Mouse (Mus musculus): ENCODE data around the gene Mst1. TPM values are rescaled to one million over a fixed set of nuclear protein-coding genes. Genes with fewer than 3 reads are reported as not detected.
A peak's percentile ranks its signal among the peaks of the same experiment; 100 is the strongest.

Gene Mst1
- polyA plus RNA-seq, 1 experiment from 2014 or later: 0.78 TPM

DNA sequence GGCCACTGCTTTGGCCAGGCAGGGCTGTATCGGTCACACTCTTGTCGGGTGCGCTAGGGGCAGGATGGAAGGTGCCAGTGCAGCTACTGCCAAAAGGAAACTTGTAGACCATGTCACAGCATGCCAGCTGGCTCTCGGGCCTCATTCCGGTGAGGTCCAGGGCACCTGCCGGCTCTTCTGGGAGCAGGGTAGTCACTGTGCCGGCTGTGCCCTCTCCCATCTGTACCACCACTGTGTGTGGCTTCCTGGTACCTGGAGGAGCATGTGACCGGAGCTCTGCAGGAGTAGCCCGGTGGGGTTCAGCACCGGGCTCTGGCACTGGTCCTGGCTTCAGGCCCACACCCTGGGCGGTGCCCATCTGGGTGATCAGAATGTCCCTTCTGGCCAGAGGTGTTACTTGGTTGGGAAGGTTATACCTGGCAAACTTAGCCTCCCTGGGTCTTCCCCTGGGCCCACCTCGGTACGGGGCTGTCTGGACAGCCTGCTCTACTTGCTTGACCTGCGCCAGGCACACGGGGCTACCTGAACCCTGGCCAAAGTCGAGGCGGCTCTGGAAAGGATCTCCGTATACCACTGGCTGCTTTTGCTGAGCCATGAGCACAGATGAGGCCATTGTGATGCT is 32.6 kb downstream of the Mst1 start:
- Histone ChIP-seq H3K27ac (replicated peaks) (no peak overlapping the region), H3K4me1 (peaks cover 26% of the 10 kb centered on the region), H3K9me3 (replicated peaks) (no peaks in the 10 kb centered on the region), H3K36me3 (peaks cover 57% of the 10 kb centered on the region), H3K4me3 (no peak overlapping the region), H3K27me3 (ENCODE audit: low read depth, poor library complexity, severe bottlenecking) (peaks cover 74% of the 10 kb centered on the region)
- no peak for DNase-seq (ENCODE audit: low spot score)
- WGBS: 94% methylated on average over 18 of the region's 18 CpGs

DNA sequence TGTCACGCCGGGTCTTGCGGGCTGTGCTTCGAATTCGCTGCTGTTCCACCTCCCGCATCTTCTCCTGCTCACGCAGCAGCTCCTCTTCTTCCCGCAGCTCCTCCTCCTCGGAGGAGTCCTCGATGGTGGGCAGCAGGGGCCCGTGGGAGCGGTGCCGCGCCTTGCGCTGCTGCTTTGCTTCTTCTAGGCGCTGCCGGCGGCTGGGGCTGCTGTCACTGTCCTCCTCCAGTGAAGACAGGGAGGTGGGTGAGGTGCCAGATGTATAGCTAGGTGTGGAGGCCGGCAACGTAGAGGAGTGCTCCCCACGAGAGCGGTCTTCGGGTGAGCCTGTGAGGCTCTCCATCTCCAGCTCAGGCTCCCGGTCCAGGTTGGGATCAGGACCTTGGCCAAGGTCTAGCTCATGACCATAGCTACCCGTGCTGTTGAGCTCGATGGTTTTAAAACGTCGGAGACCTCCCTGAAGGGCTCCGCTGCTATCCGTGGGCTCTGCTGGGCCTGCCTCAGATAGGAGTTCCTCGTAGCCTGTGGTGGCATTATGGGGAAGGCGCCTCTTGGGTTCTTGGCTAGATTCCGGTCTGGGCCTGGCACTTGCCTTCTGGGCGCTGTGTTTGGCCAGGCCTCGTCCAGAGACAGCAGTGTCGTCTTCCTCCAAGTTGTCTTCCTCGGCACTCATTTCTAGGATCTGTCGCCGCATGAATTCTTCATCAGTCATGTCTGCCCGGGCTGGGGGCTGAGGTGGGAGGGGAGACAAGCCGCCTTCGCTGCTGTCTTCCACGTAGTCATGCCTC is 35.2 kb downstream of the Mst1 start:
- Histone ChIP-seq H3K27ac (replicated peaks) (no peak overlapping the region), H3K36me3 (peaks cover 55% of the 10 kb centered on the region), H3K9me3 (replicated peaks) (no peaks in the 10 kb centered on the region), H3K4me1 (peaks cover 29% of the 10 kb centered on the region), H3K4me3 (no peak overlapping the region), H3K27me3 (ENCODE audit: low read depth, poor library complexity, severe bottlenecking) (peaks cover 61% of the 10 kb centered on the region)
- WGBS: 73% methylated on average over 43 of the region's 43 CpGs
- no peak for DNase-seq (ENCODE audit: low spot score)

DNA sequence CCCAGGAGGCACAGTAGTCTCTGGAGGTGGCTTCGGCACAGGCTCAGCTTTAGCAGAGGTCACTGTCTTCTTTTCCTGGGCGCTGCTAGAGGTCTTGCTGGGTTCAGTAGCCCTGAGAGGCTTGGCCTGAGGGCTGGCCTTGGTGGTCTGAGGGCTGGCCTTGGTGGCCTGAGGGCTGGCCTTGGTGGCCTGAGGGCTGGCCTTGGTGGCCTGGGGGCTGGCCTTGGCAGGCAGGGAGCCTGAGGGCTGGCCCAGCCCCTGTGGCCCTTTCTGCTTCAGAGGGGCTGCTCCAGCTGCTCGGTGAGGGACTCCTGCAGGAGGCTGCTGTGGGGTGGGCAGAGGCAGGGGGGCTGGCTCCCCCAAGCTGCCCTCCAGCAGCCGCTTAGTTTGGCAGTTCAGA is 36.9 kb downstream of the Mst1 start:
- H3K27ac ChIP-seq (replicated peaks): peak overlapping the region; percentile 43; the same call in 1 of the 2 replicates
- no peak for DNase-seq (ENCODE audit: low spot score)
- WGBS: 55% methylated on average over 4 of the region's 4 CpGs
- no peak overlapping the region for H3K4me3 ChIP-seq
- H3K4me1 ChIP-seq: peaks cover 15% of the 10 kb centered on the region
- H3K36me3 ChIP-seq: peaks cover 49% of the 10 kb centered on the region
- peaks cover 44% of the 10 kb centered on the region for H3K27me3 ChIP-seq (ENCODE audit: low read depth, poor library complexity, severe bottlenecking)
- H3K9me3 ChIP-seq (replicated peaks): no peaks in the 10 kb centered on the region

DNA sequence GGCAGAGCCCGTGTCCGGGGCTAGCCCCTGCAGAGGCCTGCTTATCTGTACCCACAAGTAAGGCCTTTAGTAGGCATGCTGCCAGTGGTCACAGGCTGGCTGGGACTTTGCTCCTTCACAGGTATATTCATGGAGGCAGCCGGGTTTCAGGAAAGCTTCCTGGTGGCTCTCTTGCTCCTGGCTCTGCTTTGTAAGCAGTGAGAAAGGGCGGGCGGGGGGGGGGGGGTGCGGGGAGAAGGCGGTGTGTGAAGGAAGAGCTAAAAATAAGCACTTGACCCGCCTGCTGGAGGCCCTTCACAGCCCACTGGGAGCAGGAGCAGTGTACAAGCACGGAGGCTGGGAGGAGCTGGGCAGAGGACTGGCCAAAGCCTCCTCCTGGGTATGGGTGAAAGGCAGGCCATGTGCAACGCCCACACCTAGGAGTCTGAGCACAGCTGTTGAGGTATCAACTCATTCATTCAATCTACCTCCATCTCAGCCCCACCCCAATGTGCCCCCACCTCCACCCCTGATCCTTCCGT is 39.7 kb downstream of the Mst1 start:
- no peak for DNase-seq (ENCODE audit: low spot score)
- Histone ChIP-seq H3K36me3 (peaks cover 24% of the 10 kb centered on the region), H3K4me1 (peaks cover 15% of the 10 kb centered on the region), H3K9me3 (replicated peaks) (no peaks in the 10 kb centered on the region), H3K27ac (replicated peaks) (no peak overlapping the region), H3K27me3 (ENCODE audit: low read depth, poor library complexity, severe bottlenecking) (peaks cover 16% of the 10 kb centered on the region), H3K4me3 (no peak overlapping the region)
- WGBS: 64% methylated on average over 11 of the region's 11 CpGs

DNA sequence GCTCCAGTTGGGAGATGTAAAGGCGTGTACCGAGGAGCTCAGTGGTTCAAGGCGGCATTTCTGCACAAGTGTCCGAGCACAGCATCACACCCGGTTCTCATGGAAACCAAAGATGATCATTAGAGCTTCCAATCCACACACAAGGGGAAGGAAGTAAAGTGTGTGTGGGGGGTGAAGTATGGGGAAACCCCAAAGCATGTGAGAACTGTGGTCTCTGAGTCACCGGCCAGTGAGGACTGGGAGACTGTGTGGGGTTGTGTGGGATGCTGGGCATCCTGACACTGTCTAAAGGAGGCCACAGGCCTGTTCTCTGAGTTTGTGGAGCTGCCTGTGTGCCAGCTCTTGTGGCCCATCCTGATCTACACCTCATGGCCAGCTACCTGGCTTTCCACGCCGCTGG is 40.4 kb downstream of the Mst1 start:
- no peak for DNase-seq (ENCODE audit: low spot score)
- Histone ChIP-seq H3K36me3 (peaks cover 22% of the 10 kb centered on the region), H3K9me3 (replicated peaks) (no peaks in the 10 kb centered on the region), H3K4me1 (peaks cover 15% of the 10 kb centered on the region), H3K27ac (replicated peaks) (0 out of 2 replicates have a peak overlapping the region, but pooled peaks have one; percentile 17), H3K27me3 (ENCODE audit: low read depth, poor library complexity, severe bottlenecking) (peaks cover 9% of the 10 kb centered on the region), H3K4me3 (no peak overlapping the region)
- 93% methylated on average over 8 of the region's 8 CpGs for WGBS

DNA sequence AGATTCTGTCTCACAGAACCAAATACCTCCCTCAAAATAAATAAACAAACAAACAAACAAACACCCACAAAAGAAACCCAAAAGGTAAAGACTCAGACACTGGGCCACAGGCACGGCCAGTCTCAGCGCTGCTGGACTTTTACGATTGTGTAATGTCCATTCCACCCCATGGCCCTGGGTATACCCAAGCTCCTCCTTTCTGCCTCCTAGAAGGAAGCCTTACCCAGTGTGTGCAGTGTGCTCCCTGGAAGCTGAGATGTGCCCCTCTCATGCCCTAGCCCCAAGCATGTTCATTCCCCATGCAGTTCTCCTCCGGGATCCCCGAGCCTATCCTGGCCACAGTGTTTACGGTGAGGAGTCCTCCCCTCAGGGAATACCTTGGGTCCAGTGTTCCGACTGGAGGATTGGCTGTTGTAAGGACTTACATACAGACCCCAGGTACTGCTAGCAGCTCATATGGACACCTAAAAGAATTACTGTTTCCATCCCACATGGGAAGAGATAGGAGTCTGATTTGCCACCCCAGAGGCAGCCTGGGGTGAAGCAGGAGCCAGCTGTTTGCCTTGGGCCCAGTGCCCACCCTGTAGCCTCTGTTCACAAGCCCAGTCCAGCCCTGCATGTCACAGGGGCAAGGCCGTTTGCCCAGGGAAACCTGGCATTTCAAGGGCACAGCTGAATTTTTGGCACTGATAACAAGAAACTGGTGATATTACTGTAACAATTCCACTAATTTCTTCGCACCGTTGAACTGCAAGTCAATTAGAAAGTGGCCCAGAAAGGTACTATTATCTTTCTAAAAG is 41.1 kb downstream of the Mst1 start:
- Histone ChIP-seq H3K36me3 (peaks cover 20% of the 10 kb centered on the region), H3K9me3 (replicated peaks) (no peaks in the 10 kb centered on the region), H3K27ac (replicated peaks) (no peak overlapping the region), H3K27me3 (ENCODE audit: low read depth, poor library complexity, severe bottlenecking) (peaks cover 2% of the 10 kb centered on the region; the same call in 1 of the 2 replicates), H3K4me3 (no peak overlapping the region), H3K4me1 (peaks cover 15% of the 10 kb centered on the region)
- no peak for DNase-seq (ENCODE audit: low spot score)
- 92% methylated on average over 10 of the region's 10 CpGs for WGBS

DNA sequence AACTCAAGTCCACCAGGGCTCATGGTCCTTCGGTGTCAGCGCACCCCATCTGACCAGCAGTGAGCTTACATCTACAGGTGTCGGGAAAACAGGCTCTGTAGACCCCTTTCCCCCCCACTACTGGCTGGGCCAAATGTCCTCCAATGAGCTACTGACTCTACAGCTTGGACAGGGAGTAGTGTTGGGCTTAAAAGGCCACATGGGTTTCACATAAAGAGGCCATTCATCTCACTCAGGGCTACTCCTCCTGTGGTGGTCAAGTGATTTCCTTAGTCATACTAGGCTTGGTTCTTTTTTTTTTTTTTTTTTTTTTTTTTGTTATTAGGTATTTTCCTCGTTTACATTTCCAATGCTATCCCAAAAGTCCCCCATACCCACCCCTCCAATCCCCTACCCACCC is 43.7 kb downstream of the Mst1 start:
- no peaks in the 10 kb centered on the region for H3K9me3 ChIP-seq (replicated peaks)
- H3K36me3 ChIP-seq: peaks cover 10% of the 10 kb centered on the region; the same call in 1 of the 2 replicates
- H3K27ac ChIP-seq (replicated peaks): no peak overlapping the region
- WGBS: 79% methylated on average over 4 of the region's 4 CpGs
- H3K4me3 ChIP-seq: no peak overlapping the region
- no peaks in the 10 kb centered on the region for H3K27me3 ChIP-seq (ENCODE audit: low read depth, poor library complexity, severe bottlenecking)
- no peak for DNase-seq (ENCODE audit: low spot score)
- peaks cover 9% of the 10 kb centered on the region; the same call in 1 of the 2 replicates for H3K4me1 ChIP-seq

DNA sequence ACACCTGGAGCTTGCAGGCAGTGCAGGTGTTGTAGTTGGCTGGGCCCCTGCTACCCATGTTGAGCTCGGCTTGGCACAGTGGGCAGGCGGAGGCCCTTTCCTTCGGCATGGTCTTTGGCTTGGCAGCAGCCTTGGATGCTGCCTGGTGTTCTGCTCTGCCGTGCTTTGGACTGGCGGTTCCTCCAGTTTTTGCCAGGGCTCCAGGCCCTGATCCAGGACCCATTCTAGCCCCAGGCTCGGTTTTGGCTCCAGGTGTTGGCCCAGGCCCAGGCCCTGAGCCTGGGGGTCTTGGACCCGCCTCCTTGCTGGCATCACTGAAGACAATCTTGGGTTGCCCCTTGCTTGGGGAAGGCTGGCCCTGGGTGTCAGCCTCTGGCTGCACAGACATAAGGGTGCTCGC is 45.5 kb downstream of the Mst1 start:
- H3K4me3 ChIP-seq: no peak overlapping the region
- 89% methylated on average over 8 of the region's 8 CpGs for WGBS
- no peaks in the 10 kb centered on the region for H3K27me3 ChIP-seq (ENCODE audit: low read depth, poor library complexity, severe bottlenecking)
- no peaks in the 10 kb centered on the region for H3K9me3 ChIP-seq (replicated peaks)
- H3K36me3 ChIP-seq: peaks cover 10% of the 10 kb centered on the region; the same call in 1 of the 2 replicates
- no peak for DNase-seq (ENCODE audit: low spot score)
- no peak overlapping the region for H3K27ac ChIP-seq (replicated peaks)
- H3K4me1 ChIP-seq: no peaks in the 10 kb centered on the region

DNA sequence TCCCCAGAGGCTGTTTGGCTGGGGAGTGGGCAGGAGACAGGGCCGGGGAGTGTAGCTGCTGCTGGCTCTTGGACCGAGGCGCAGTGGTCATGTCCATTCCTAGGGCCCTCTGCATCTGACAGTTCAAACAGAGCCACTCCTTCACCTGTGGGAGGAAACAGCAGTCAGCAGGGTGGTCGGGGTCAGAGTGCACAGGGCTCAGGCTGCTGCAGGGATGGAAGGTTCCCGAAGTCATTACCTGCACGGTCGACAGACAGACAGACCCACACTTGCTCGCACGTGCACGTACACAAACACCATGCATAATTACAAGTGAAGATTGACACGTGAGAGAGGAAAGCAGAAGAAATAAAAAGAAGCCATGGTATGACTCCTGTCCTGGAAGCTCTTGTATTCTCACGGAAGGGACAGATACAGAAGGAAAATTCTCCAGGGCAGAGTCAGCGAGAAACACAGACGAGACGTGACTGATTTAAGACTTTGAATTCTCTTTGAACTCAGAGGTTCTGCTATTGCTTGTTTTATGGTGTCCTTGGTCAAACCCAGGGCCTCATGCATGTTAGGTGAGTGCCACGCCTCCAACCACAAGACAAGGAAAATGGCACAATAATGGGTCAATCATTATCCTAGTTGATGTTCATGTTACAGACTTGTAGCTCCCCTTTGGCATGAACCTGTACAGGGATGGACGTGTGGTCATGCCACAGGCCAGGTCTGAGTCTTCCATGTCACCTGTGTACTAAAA is 46.4 kb downstream of the Mst1 start:
- Histone ChIP-seq H3K4me3 (no peak overlapping the region), H3K36me3 (peaks cover 10% of the 10 kb centered on the region; the same call in 1 of the 2 replicates), H3K27me3 (ENCODE audit: low read depth, poor library complexity, severe bottlenecking) (no peaks in the 10 kb centered on the region), H3K9me3 (replicated peaks) (no peaks in the 10 kb centered on the region), H3K4me1 (no peaks in the 10 kb centered on the region), H3K27ac (replicated peaks) (peak overlapping the region; percentile 33; the same call in 1 of the 2 replicates)
- DNase-seq (ENCODE audit: low spot score): no peak
- 87% methylated on average over 17 of the region's 17 CpGs for WGBS

DNA sequence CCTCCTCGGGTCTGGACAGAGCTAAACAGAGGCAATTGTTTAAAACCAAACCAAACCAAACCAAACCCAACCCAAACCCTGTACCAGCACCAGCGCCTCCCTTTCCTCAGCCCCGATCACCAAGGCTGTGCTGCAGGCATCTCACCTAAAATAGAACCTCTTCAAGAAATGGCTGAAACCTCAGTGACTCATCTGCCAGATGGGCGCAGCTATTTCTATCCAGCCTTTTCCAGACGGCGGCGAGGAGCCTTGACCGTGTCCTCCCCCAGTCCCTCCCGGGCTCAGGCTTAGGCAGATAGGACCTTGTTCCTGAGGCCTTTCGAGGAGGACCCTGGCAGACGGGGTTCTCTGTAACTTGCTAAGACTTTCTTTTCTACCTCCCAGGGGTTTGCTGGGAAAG is 48.0 kb downstream of the Mst1 start:
- H3K4me3 ChIP-seq: no peak overlapping the region
- H3K36me3 ChIP-seq: peaks cover 10% of the 10 kb centered on the region; the same call in 1 of the 2 replicates
- DNase-seq (ENCODE audit: low spot score): no peak
- H3K9me3 ChIP-seq (replicated peaks): no peaks in the 10 kb centered on the region
- 86% methylated on average over 11 of the region's 11 CpGs for WGBS
- no peaks in the 10 kb centered on the region for H3K27me3 ChIP-seq (ENCODE audit: low read depth, poor library complexity, severe bottlenecking)
- no peak overlapping the region; the same call in 1 of the 2 replicates for H3K27ac ChIP-seq (replicated peaks)
- H3K4me1 ChIP-seq: 0 out of 2 replicates have a peak, but pooled peaks cover under 1% of the 10 kb centered on the region

DNA sequence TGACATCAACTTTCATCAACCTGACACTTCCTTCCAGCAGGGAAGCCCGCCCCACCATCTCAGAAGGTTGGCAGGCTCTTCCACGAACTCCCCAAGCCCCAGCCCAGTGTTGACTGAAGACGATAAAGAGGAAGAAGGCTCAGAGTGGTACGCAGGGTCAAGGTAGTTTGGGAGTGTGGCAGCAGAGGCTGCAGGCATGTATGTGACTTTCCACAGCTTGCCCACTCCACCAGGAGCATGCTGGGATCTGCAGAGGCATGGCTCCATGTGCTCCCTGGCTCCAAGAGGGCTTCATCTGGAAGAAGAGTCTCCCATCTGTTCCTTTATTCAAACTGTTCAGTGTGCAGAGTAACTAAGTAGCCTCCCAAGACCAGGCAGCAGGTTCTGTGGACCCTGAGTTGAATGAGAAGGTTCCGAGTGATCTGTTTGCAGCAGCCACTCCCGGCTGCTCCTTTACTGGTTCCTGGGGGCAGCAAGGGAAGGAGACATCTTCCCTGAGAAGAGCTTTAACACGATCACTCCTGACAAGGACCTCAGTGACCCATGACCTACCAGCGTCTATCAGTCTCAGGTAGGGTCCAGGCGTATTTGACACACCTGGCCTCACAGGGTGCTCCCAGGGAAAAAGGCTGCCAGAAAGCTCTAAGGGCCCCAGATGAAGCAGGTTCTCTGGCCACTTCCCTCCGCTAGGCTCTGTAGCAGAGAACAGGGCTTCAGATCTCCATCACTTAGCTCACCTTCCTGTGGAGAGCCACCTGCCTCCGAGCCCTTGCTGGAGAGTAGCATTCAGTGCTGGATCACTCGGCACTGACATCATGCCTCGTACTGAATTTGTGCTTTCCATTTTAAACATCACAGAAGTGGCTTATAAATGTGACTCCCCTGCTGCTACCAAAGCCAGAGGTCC is 49.1 kb downstream of the Mst1 start:
- Histone ChIP-seq H3K27ac (replicated peaks) (no peak overlapping the region), H3K27me3 (ENCODE audit: low read depth, poor library complexity, severe bottlenecking) (no peaks in the 10 kb centered on the region), H3K4me3 (no peak overlapping the region), H3K4me1 (0 out of 2 replicates have a peak, but pooled peaks cover 4% of the 10 kb centered on the region), H3K9me3 (replicated peaks) (no peaks in the 10 kb centered on the region), H3K36me3 (peaks cover 10% of the 10 kb centered on the region; the same call in 1 of the 2 replicates)
- 84% methylated on average over 13 of the region's 13 CpGs for WGBS
- DNase-seq (ENCODE audit: low spot score): no peak
